Mouse (Mus musculus): Measurements from ENCODE around the gene Lrmda. TPM values are rescaled to one million over a fixed set of nuclear protein-coding genes. Genes with fewer than 3 reads are reported as not detected.

Gene Lrmda
- 0.51 and 0.68 TPM in 2 replicates for polyA plus RNA-seq (2012; rRNA removed)

DNA sequence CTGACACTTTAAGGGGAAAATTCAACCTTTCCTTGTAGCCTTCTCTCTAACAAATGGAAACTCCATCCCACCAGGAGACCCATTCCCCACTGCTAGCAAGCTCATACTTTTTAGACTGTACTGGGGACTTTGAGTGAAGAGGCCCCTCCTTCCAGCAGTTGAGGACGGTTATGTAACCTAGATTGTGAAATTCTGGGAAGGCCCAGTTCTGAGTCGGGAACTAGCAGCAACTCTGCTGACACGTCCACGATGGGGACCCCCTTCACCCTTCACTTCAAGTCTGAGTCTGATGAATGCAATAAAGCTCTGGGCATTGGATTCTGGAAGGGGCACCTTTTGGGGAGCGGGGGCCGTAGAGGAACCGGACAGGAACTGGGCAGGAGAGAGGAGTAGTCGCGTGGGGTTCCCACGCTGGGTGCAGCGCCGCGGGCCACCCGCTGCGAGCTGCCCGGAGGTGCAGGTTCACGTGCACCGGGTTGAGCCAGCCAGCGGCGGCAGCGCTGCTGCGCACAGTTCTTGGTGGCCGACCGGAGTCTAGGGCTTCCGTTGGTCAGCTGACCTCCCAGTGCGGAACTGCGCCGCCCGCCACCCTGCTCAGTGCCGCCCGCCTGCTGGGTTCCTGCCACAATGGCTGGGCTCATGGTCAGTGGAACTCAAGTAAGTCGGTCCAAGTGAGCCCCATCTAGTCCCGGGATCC lies at the start of gene Lrmda:
Lrmda (plus strand) TSS at position 461 of the 697 bp plus-strand sequence.
- TF ChIP-seq POLR2A (IDR thresholded peaks at IDR 0.05; ENCODE audit: control insufficient read depth, extremely low read depth, insufficient read depth, low read length, poor library complexity) (no peak), CTCF (IDR thresholded peaks at IDR 0.05; ENCODE audit: borderline replicate concordance, control insufficient read depth, extremely low read depth, insufficient read depth, low read length, poor library complexity) (no peak)
- WGBS = 2% methylated on average over 33 of the region's 33 CpGs
- Histone ChIP-seq H3K27ac (ENCODE audit: control insufficient read depth, insufficient read depth, low read length) (no peak within 1 kb of the TSS), H3K36me3 (ENCODE audit: control insufficient read depth, insufficient read depth, low read length) (no peaks in the 10 kb centered on the region), H3K4me1 (replicated peaks; ENCODE audit: control insufficient read depth, insufficient read depth, low read length) (peaks cover 9% of the 10 kb centered on the region), H3K27me3 (ENCODE audit: control insufficient read depth, insufficient read depth, low read length) (no peaks in the 10 kb centered on the region), H3K4me3 (ENCODE audit: control insufficient read depth, insufficient read depth, low read length) (peak within 1 kb of the TSS; percentile 27)
- DNase-seq = peak; percentile 34

GRCm38 (mm10) chr14:21981462-21981861 lies 38.0 kb upstream of the Lrmda start:
- H3K4me3 ChIP-seq (ENCODE audit: control insufficient read depth, insufficient read depth, low read length) = no peak overlapping the region
- H3K27ac ChIP-seq (ENCODE audit: control insufficient read depth, insufficient read depth, low read length) = no peak overlapping the region
- TF ChIP-seq POLR2A (IDR thresholded peaks at IDR 0.05; ENCODE audit: control insufficient read depth, extremely low read depth, insufficient read depth, low read length, poor library complexity) = no peak
- TF ChIP-seq CTCF (IDR thresholded peaks at IDR 0.05; ENCODE audit: borderline replicate concordance, control insufficient read depth, extremely low read depth, insufficient read depth, low read length, poor library complexity) = peak; percentile 79; the same call in 1 of the 2 replicates
- peak; percentile 59 for DNase-seq
- H3K4me1 ChIP-seq (replicated peaks; ENCODE audit: control insufficient read depth, insufficient read depth, low read length) = peaks cover 9% of the 10 kb centered on the region
- H3K27me3 ChIP-seq (ENCODE audit: control insufficient read depth, insufficient read depth, low read length) = peaks cover 24% of the 10 kb centered on the region
- no peaks in the 10 kb centered on the region for H3K36me3 ChIP-seq (ENCODE audit: control insufficient read depth, insufficient read depth, low read length)
- WGBS = 6% methylated on average over 22 of the region's 22 CpGs

GRCm38 (mm10) chr14:21982096-21982591 lies 37.4 kb upstream of the Lrmda start:
- Histone ChIP-seq H3K4me1 (replicated peaks; ENCODE audit: control insufficient read depth, insufficient read depth, low read length) (peaks cover 11% of the 10 kb centered on the region), H3K27ac (ENCODE audit: control insufficient read depth, insufficient read depth, low read length) (no peak overlapping the region), H3K27me3 (ENCODE audit: control insufficient read depth, insufficient read depth, low read length) (peaks cover 27% of the 10 kb centered on the region), H3K36me3 (ENCODE audit: control insufficient read depth, insufficient read depth, low read length) (no peaks in the 10 kb centered on the region), H3K4me3 (ENCODE audit: control insufficient read depth, insufficient read depth, low read length) (peak overlapping the region; percentile 1; the same call in 1 of the 2 replicates)
- TF ChIP-seq POLR2A (IDR thresholded peaks at IDR 0.05; ENCODE audit: control insufficient read depth, extremely low read depth, insufficient read depth, low read length, poor library complexity) = no peak
- no peak for TF ChIP-seq CTCF (IDR thresholded peaks at IDR 0.05; ENCODE audit: borderline replicate concordance, control insufficient read depth, extremely low read depth, insufficient read depth, low read length, poor library complexity)
- DNase-seq = no peak
- 53% methylated on average over 14 of the region's 14 CpGs for WGBS

DNA sequence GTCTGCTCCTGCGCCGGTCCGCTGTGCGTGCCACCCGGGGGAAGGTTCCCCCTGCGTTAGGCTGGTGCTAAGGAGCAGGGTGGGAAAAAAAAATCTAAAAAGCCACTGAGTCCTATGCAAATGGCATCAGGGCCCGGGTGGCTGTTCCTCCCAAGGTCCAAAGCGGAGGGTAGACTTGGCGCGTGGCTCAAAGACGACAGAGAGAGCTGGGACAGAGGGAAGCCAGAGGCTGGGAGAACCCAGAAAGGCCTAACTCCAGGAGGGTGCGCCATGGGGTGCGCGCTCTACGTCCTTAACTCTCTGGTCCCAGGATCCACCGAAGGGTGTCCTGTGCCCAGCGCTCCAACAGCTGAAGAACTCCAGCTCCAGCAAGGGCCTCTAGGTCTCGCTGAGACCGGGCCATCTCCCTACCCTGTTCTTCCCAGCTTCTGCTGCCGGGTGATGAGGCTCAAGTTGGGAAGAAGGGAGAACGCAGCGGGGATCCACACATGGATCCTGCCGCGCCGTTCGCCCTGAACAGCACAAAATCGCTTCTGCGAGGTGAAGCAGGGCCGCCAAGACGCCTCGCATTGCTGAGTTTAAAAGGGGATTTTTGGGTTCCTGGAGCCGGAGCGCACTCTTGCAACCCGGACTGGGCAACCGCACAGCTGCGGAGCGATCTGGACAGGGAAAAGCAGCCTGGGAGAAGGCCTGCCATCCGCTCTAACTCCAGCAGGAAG lies 36.8 kb upstream of the Lrmda start:
- H3K27ac ChIP-seq (ENCODE audit: control insufficient read depth, insufficient read depth, low read length) = 0 out of 2 replicates have a peak overlapping the region, but pooled peaks have one; percentile 10
- WGBS = 15% methylated on average over 38 of the region's 38 CpGs

DNA sequence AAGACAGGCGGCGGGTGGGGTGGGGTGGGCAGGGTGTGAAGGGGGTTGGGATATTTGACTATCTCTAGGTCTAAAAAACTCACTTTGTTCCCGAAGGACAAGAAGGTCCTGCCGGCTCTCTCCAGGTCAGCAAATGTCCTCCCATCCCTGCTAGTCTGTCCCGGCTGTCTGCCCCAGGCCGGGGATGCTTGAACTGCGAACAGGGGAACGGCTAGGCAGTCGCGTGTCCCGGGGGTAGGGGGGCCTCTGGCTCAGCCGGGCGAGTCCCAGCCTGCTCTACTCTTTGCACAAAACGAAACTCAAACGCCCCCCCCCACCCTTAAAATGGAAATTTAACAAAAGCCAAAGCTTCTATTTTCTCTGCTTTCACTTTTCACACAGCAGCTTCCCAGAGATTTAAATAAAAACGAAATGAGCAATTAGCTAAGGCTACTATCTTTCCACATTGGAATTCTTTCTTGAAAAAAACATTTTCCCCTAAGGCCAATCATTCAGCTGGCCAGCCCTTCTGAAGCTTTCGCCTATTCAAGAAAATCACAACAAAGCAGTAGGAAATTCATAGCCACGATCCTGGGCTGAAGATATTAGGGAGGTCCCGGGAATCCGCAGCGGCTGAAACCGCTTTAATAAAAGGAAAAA lies 36.1 kb upstream of the Lrmda start:
- H3K4me1 ChIP-seq (replicated peaks; ENCODE audit: control insufficient read depth, insufficient read depth, low read length) = peaks cover 14% of the 10 kb centered on the region
- no peaks in the 10 kb centered on the region for H3K36me3 ChIP-seq (ENCODE audit: control insufficient read depth, insufficient read depth, low read length)
- 14% methylated on average over 22 of the region's 22 CpGs for WGBS
- H3K4me3 ChIP-seq (ENCODE audit: control insufficient read depth, insufficient read depth, low read length) = 0 out of 2 replicates have a peak overlapping the region, but pooled peaks have one; percentile 5
- H3K27me3 ChIP-seq (ENCODE audit: control insufficient read depth, insufficient read depth, low read length) = peaks cover 34% of the 10 kb centered on the region
- no peak for DNase-seq
- H3K27ac ChIP-seq (ENCODE audit: control insufficient read depth, insufficient read depth, low read length) = no peak overlapping the region
- TF ChIP-seq POLR2A (IDR thresholded peaks at IDR 0.05; ENCODE audit: control insufficient read depth, extremely low read depth, insufficient read depth, low read length, poor library complexity) = no peak
- TF ChIP-seq CTCF (IDR thresholded peaks at IDR 0.05; ENCODE audit: borderline replicate concordance, control insufficient read depth, extremely low read depth, insufficient read depth, low read length, poor library complexity) = no peak

More for the DNA sequence above, 36.8 kb upstream of the Lrmda start:
- peak overlapping the region; percentile 1; the same call in 1 of the 2 replicates for H3K4me3 ChIP-seq (ENCODE audit: control insufficient read depth, insufficient read depth, low read length)
- TF ChIP-seq POLR2A (IDR thresholded peaks at IDR 0.05; ENCODE audit: control insufficient read depth, extremely low read depth, insufficient read depth, low read length, poor library complexity) (no peak), CTCF (IDR thresholded peaks at IDR 0.05; ENCODE audit: borderline replicate concordance, control insufficient read depth, extremely low read depth, insufficient read depth, low read length, poor library complexity) (no peak)
- peaks cover 33% of the 10 kb centered on the region for H3K27me3 ChIP-seq (ENCODE audit: control insufficient read depth, insufficient read depth, low read length)
- no peaks in the 10 kb centered on the region for H3K36me3 ChIP-seq (ENCODE audit: control insufficient read depth, insufficient read depth, low read length)
- no peak for DNase-seq
- H3K4me1 ChIP-seq (replicated peaks; ENCODE audit: control insufficient read depth, insufficient read depth, low read length) = peaks cover 14% of the 10 kb centered on the region
